Mouse (Mus musculus) heart, embryonic 13.5 days (tissue): Measurements from ENCODE around the gene Brd3. TPM values are rescaled to one million over a fixed set of nuclear protein-coding genes. Genes with fewer than 3 reads are reported as not detected.
"Not testable (repeated sequence)": the region's sequence is repeated elsewhere in the genome, so short reads cannot be mapped to it uniquely, and the experiment has no call there.

Experiments
- ATAC-seq: fragments of 200-750 bp; cut with Nextera tagmentation; 2 replicates; pipeline ENCODE4 v1.8.0; 2017; ENCODE audit warnings: moderate TSS enrichment; ENCODE audit not compliant: insufficient number of reproducible peaks, low FRiP score, low TSS enrichment; ENCODE audit errors: extremely low read depth
- H3K27ac ChIP-seq: fragments of 300-500 bp; sonication (generic); replicated peaks from 2 replicates; pipeline ENCODE4 v1.5.1; 2015; ENCODE audit warnings: moderate library complexity, mild to moderate bottlenecking, inconsistent platforms
- H3K27me3 ChIP-seq: fragments of 300-500 bp; sonication (generic); replicated peaks from 2 replicates; pipeline ENCODE4 v1.6.1; 2015; ENCODE audit warnings: mild to moderate bottlenecking, inconsistent platforms
- H3K36me3 ChIP-seq: fragments of 300-500 bp; sonication (generic); 2 replicates; pipeline ENCODE4 v1.6.1; 2015; ENCODE audit warnings: mild to moderate bottlenecking, inconsistent platforms
- H3K4me1 ChIP-seq: fragments of 300-500 bp; sonication (generic); 2 replicates; pipeline ENCODE4 v1.6.1; 2015; ENCODE audit warnings: inconsistent platforms
- H3K4me2 ChIP-seq: fragments of 300-500 bp; sonication (generic); 2 replicates; pipeline ENCODE4 v1.6.1; 2015; ENCODE audit warnings: inconsistent platforms, mild to moderate bottlenecking, moderate library complexity
- H3K4me3 ChIP-seq: fragments of 300-500 bp; sonication (generic); 2 replicates; pipeline ENCODE4 v1.5.1; 2015; ENCODE audit warnings: moderate library complexity, mild to moderate bottlenecking, inconsistent platforms
- H3K9ac ChIP-seq: fragments of 300-500 bp; sonication (generic); 2 replicates; pipeline ENCODE4 v1.6.1; 2015; ENCODE audit warnings: inconsistent platforms, mild to moderate bottlenecking, moderate library complexity
- H3K9me3 ChIP-seq: fragments of 300-500 bp; sonication (generic); 2 replicates; pipeline ENCODE4 v1.6.1; 2016; ENCODE audit warnings: inconsistent platforms
- WGBS: fragments of 180-500 bp; shearing (Covaris S2); methylation state at CpG from one replicate; pipeline ENCODE4 v1.1.7; 2015; ENCODE audit warnings: mixed read lengths; 5-methylcytosine and 5-hydroxymethylcytosine counted together
- polyA plus RNA-seq: library from polyadenylated mRNA; unstranded; fragments of >200 nt; fragmentation: Nextera tagmentation; extraction: Ambion mirVana; gene quantifications from 2 replicates; pipeline ENCODE4 v1.2.1, GENCODE M21; 2015

Brd3 gene
- polyA plus RNA-seq: 68.7 and 72.2 TPM in 2 replicates

- Histone ChIP-seq H3K4me2 (no peak within 1 kb of the TSS), H3K4me1 (peaks cover 37% of the 10 kb centered on the region), H3K36me3 (no peaks in the 10 kb centered on the region), H3K9ac (peak within 1 kb of the TSS; percentile 33; the same call in 1 of the 2 replicates), H3K27ac (no peak within 1 kb of the TSS), H3K9me3 (no peaks in the 10 kb centered on the region), H3K27me3 (no peaks in the 10 kb centered on the region), H3K4me3 (no peak within 1 kb of the TSS)
- no peak for ATAC-seq
- 72% methylated on average over 4 of the region's 4 CpGs for WGBS
Measured at GRCm38 (mm10) chr2:27507562-27507961, at the start of gene Brd3. Gene Brd3, minus strand, starts transcription at chr2:27507662.

GRCm38 (mm10) chr2:27556921-27557320, 49.5 kb upstream of the Brd3 start:
- peaks cover 24% of the 10 kb centered on the region for H3K27me3 ChIP-seq
- whole genome bisulfite sequencing: 74% methylated on average over 6 of the region's 6 CpGs

GRCm38 (mm10) chr2:27554308-27554707, 46.8 kb upstream of the Brd3 start:
- no peaks in the 10 kb centered on the region for H3K9me3 ChIP-seq
- H3K4me2 ChIP-seq: no peak overlapping the region
- H3K9ac ChIP-seq: peak overlapping the region; percentile 19; the same call in 1 of the 2 replicates
- peaks cover 24% of the 10 kb centered on the region for H3K4me1 ChIP-seq
- H3K4me3 ChIP-seq: no peak overlapping the region
- WGBS: 57% methylated on average over 9 of the region's 9 CpGs
- H3K27ac ChIP-seq: no peak overlapping the region
- H3K27me3 ChIP-seq: peaks cover 21% of the 10 kb centered on the region
- no peaks in the 10 kb centered on the region for H3K36me3 ChIP-seq
- peak; percentile 19; the same call in 1 of the 2 replicates for ATAC-seq

More at GRCm38 (mm10) chr2:27556921-27557320, 49.5 kb upstream of the Brd3 start:
- Histone ChIP-seq H3K9ac (no peak overlapping the region), H3K4me3 (no peak overlapping the region), H3K36me3 (no peaks in the 10 kb centered on the region), H3K4me1 (peaks cover 24% of the 10 kb centered on the region), H3K4me2 (no peak overlapping the region), H3K27ac (no peak overlapping the region), H3K9me3 (no peaks in the 10 kb centered on the region)
- ATAC-seq: no peak

- Histone ChIP-seq H3K4me3 (no peak overlapping the region), H3K27me3 (peaks cover 17% of the 10 kb centered on the region), H3K4me1 (peaks cover 24% of the 10 kb centered on the region), H3K9me3 (peaks cover 5% of the 10 kb centered on the region; the same call in 1 of the 2 replicates), H3K9ac (no peak overlapping the region), H3K27ac (no peak overlapping the region), H3K4me2 (no peak overlapping the region), H3K36me3 (no peaks in the 10 kb centered on the region)
- 18% methylated on average over 7 of the region's 7 CpGs for WGBS
- ATAC-seq: no peak
Measured at GRCm38 (mm10) chr2:27552620-27553287, 45.3 kb upstream of the Brd3 start.

GRCm38 (mm10) chr2:27548664-27549369, 41.4 kb upstream of the Brd3 start:
- H3K9ac ChIP-seq: no peak overlapping the region
- no peaks in the 10 kb centered on the region for H3K36me3 ChIP-seq
- H3K9me3 ChIP-seq: peaks cover 5% of the 10 kb centered on the region; the same call in 1 of the 2 replicates
- H3K27me3 ChIP-seq: 0 out of 2 replicates have a peak, but pooled peaks cover 4% of the 10 kb centered on the region
- peaks cover 7% of the 10 kb centered on the region; the same call in 1 of the 2 replicates for H3K4me1 ChIP-seq
- no peak overlapping the region for H3K27ac ChIP-seq
- WGBS: 67% methylated on average over 1 of the region's 1 CpGs
- no peak overlapping the region for H3K4me2 ChIP-seq
- no peak overlapping the region for H3K4me3 ChIP-seq
- no peak for ATAC-seq

- H3K27ac ChIP-seq: no peak overlapping the region
- ATAC-seq: no peak
- no peaks in the 10 kb centered on the region for H3K27me3 ChIP-seq
- H3K9me3 ChIP-seq: peaks cover 5% of the 10 kb centered on the region; the same call in 1 of the 2 replicates
- H3K4me2 ChIP-seq: no peak overlapping the region
- H3K36me3 ChIP-seq: no peaks in the 10 kb centered on the region
- H3K4me3 ChIP-seq: no peak overlapping the region
- WGBS: 89% methylated on average over 2 of the region's 2 CpGs
- H3K4me1 ChIP-seq: peaks cover 3% of the 10 kb centered on the region; the same call in 1 of the 2 replicates
- no peak overlapping the region for H3K9ac ChIP-seq
Measured at GRCm38 (mm10) chr2:27547986-27548385, 40.5 kb upstream of the Brd3 start.

- Histone ChIP-seq H3K9ac (no peak overlapping the region), H3K27ac (no peak overlapping the region), H3K4me2 (no peak overlapping the region), H3K4me3 (no peak overlapping the region), H3K36me3 (no peaks in the 10 kb centered on the region), H3K4me1 (no peaks in the 10 kb centered on the region), H3K9me3 (peaks cover 5% of the 10 kb centered on the region; the same call in 1 of the 2 replicates), H3K27me3 (no peaks in the 10 kb centered on the region)
- ATAC-seq: no peak
- 29% methylated on average over 1 of the region's 1 CpGs for WGBS
Measured at GRCm38 (mm10) chr2:27547326-27547725, 39.9 kb upstream of the Brd3 start.

- not testable (repeated sequence) for H3K27me3 ChIP-seq, H3K27ac ChIP-seq, H3K4me3 ChIP-seq, H3K36me3 ChIP-seq, ATAC-seq, H3K4me1 ChIP-seq, H3K9me3 ChIP-seq, H3K9ac ChIP-seq, H3K4me2 ChIP-seq
- 85% methylated on average over 8 of the region's 8 CpGs for WGBS
Measured at GRCm38 (mm10) chr2:27546041-27546440, 38.6 kb upstream of the Brd3 start.

GRCm38 (mm10) chr2:27545517-27545916, 38.1 kb upstream of the Brd3 start:
- not testable (repeated sequence) for ATAC-seq, H3K9me3 ChIP-seq, H3K27ac ChIP-seq, H3K36me3 ChIP-seq, H3K9ac ChIP-seq, H3K4me2 ChIP-seq, H3K27me3 ChIP-seq, H3K4me3 ChIP-seq
- 74% methylated on average over 3 of the region's 3 CpGs for WGBS
- peaks cover 11% of the 10 kb centered on the region for H3K4me1 ChIP-seq

- Histone ChIP-seq H3K9me3 (peaks cover 5% of the 10 kb centered on the region; the same call in 1 of the 2 replicates), H3K4me2 (no peak overlapping the region), H3K4me3 (no peak overlapping the region), H3K27me3 (no peaks in the 10 kb centered on the region), H3K27ac (no peak overlapping the region), H3K9ac (no peak overlapping the region), H3K4me1 (peaks cover 13% of the 10 kb centered on the region), H3K36me3 (no peaks in the 10 kb centered on the region)
- WGBS: 75% methylated on average over 6 of the region's 6 CpGs
- no peak for ATAC-seq
Measured at GRCm38 (mm10) chr2:27544613-27545012, 37.2 kb upstream of the Brd3 start.

- H3K9ac ChIP-seq: peak overlapping the region; percentile 81
- H3K27me3 ChIP-seq: no peaks in the 10 kb centered on the region
- 0 out of 2 replicates have a peak overlapping the region, but pooled peaks have one; percentile 85 for H3K27ac ChIP-seq
- peak overlapping the region; percentile 54 for H3K4me3 ChIP-seq
- no peak for ATAC-seq
- peaks cover 19% of the 10 kb centered on the region for H3K4me1 ChIP-seq
- H3K9me3 ChIP-seq: no peaks in the 10 kb centered on the region
- WGBS: 79% methylated on average over 3 of the region's 3 CpGs
- peaks cover 10% of the 10 kb centered on the region for H3K36me3 ChIP-seq
- peak overlapping the region; percentile 78 for H3K4me2 ChIP-seq
Measured at GRCm38 (mm10) chr2:27541225-27541624, 33.8 kb upstream of the Brd3 start.
